Mouse (Mus musculus): Measurements from ENCODE around the gene Chrm4.

DNA sequence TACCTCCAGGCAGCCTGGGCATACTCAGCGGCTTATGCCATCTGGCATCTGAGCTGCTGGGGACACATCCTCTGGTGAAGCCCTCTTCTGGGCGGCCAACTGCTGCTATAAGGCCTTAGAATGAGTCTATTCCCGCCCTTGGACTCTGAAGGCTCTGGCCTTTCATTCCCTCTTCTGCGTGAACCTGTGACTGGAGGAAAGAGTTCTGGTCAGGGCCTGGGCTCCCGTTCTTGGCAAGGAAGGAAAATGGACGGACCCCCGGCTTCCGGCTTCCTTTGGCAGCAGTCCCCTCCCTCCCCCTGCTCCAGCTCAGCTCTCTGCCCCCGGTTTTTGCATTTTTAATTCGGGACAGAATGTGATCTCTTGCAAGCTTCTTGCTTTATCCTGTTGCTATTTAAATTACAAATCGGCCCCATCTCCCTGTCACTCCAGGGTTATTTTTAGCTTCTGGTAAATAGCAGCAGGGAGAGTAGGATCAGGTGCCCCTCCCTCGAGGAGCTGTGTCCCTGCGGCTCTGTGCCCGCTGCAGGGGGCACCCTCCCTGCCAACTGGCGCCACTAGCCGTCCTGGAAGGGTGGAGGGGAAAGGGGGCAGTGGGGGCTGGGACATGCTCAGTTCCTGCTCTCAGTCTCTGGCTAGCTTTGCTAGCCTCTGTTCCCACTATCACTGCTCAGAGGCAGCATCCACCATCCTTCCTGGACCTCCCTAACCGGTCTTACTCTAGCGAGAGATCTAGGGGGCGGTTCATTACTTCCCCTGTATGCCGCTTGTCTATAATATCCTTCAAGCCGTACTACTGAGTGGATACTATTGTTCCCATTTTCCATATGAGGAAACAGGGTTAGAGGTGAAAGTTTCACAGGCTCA, 44.4 kb downstream of the Chrm4 start:
- TF ChIP-seq CTCF (IDR thresholded peaks at IDR 0.05; ENCODE audit: insufficient read depth, low read length) = no peak
- no peak for TF ChIP-seq POLR2A (IDR thresholded peaks at IDR 0.05; ENCODE audit: borderline replicate concordance, extremely low read depth, low read depth, low read length)
